Mouse (Mus musculus) heart, adult 2 months (tissue): ENCODE results near the gene Mvb12b.

ENCODE experiments used
- CTCF ChIP-seq: fragments of 200-600 bp; IDR thresholded peaks from 2 replicates; pipeline ENCODE4 v1.8.1; 2022; ENCODE audit warnings: antibody characterized with exemption, mild to moderate bottlenecking, moderate library complexity
- EP300 ChIP-seq: fragments of 200-500 bp; IDR thresholded peaks from 2 replicates; pipeline ENCODE4 v1.6.1; 2011; ENCODE audit warnings: low read depth, low read length, control low read depth; ENCODE audit not compliant: insufficient read depth
- POLR2A ChIP-seq: fragments of 200-500 bp; IDR thresholded peaks from 2 replicates; pipeline ENCODE4 v1.6.1; 2011; ENCODE audit warnings: mild to moderate bottlenecking, low read depth, low read length, control low read depth; ENCODE audit not compliant: insufficient read depth

GRCm38 (mm10) chr2:33786064-33786463 is 101.7 kb downstream of the Mvb12b start:
- TF ChIP-seq CTCF = no peak
- no peak for TF ChIP-seq POLR2A
- no peak for TF ChIP-seq EP300
